Mouse (Mus musculus) ES-E14 (cell line): ENCODE data around the gene Tmem44.

Experiments
- CHD2 ChIP-seq: IDR thresholded peaks from 2 replicates; pipeline ENCODE4 v1.6.1; 2014; ENCODE audit warnings: mild to moderate bottlenecking, low read depth, low read length, inconsistent platforms
- MAFK ChIP-seq: IDR thresholded peaks from 2 replicates; pipeline ENCODE4 v1.6.1; 2014; ENCODE audit warnings: mild to moderate bottlenecking, low read depth, low read length, inconsistent platforms; ENCODE audit not compliant: insufficient read depth
- ZC3H11A ChIP-seq: IDR thresholded peaks from 2 replicates; pipeline ENCODE4 v1.6.1; 2012; ENCODE audit warnings: low read depth, mild to moderate bottlenecking, inconsistent platforms, low read length, borderline replicate concordance

- no peak for TF ChIP-seq MAFK
- TF ChIP-seq ZC3H11A = no peak
- no peak for TF ChIP-seq CHD2
Observed at GRCm38 (mm10) chr16:30576392-30576791, 25.8 kb upstream of the Tmem44 start.
